Mouse (Mus musculus): ENCODE measurements around the gene Tenm2.

DNA sequence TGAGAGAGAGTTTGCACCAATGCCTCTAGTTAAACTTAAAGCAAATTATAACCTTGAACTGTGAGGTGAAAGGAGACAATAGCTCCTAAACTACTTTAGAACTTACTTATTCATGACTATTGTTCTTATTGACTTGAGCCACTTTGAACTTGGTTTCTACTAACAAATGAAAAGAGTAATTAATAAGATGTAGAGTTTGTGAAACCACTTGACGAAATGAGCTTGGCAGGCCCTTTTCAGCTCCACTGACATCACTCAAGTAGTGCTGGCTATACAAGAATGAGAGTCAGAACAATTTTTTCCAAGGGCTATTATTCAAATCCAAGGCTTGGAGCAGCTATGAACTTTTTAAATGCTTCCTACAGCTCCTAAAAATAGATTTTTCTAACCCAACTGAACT, 643.3 kb downstream of the Tenm2 start:
- TF ChIP-seq CTCF (IDR thresholded peaks at IDR 0.05) (no peak), EP300 (IDR thresholded peaks at IDR 0.05) (no peak)

All from lung, postnatal 0 days (tissue).